Mouse (Mus musculus) layer of hippocampus, adult 8-10 months (tissue): ENCODE results near the gene Samt1. TPM values are rescaled to one million over a fixed set of nuclear protein-coding genes. Genes with fewer than 3 reads are reported as not detected.
"Not testable (repeated sequence)": the region's sequence is repeated elsewhere in the genome, so short reads cannot be mapped to it uniquely, and the experiment has no call there.

ENCODE experiments used
- DNase-seq, 2 experiments: peaks; one replicate each; pipeline ENCODE4 v3.0.0; 2022; ENCODE audit warnings: low spot score in 2 of 2
- total RNA-seq, 4 experiments: library from RNA; stranded (reverse); gene quantifications; 2 replicates each; pipeline ENCODE4 v1.2.4; 2022

Samt1 gene
- not detected for total RNA-seq

- DNase-seq: not testable (repeated sequence)
Observed at GRCm38 (mm10) chrX:154012540-154012939, at the start of gene Samt1. Gene Samt1, minus strand, starts transcription at chrX:154012640.

GRCm38 (mm10) chrX:154054939-154055338 is 42.5 kb upstream of the Samt1 start, which contains the start of gene Gm10057:
Gene Gm10057, minus strand, starts transcription at chrX:154055039.
- DNase-seq: not testable (repeated sequence)

- DNase-seq: not testable (repeated sequence)
Observed at GRCm38 (mm10) chrX:154033727-154034126, 21.3 kb upstream of the Samt1 start, which contains the start of gene 4921511M17Rik. Gene 4921511M17Rik, minus strand, starts transcription at chrX:154033827.

- DNase-seq: not testable (repeated sequence)
Observed at GRCm38 (mm10) chrX:153976914-153977313, 35.5 kb downstream of the Samt1 start.

- DNase-seq: not testable (repeated sequence)
Observed at GRCm38 (mm10) chrX:153976467-153976866, 36.0 kb downstream of the Samt1 start.

GRCm38 (mm10) chrX:153974450-153974849 is 38.0 kb downstream of the Samt1 start:
- no peak for DNase-seq

- DNase-seq: not testable (repeated sequence)
Observed at GRCm38 (mm10) chrX:153952866-153953265, 59.6 kb downstream of the Samt1 start.

Other genes starting within 250 kb of the Samt1 start
- 10 to 100 TPM in 1 of 4 experiments, 1 to 10 TPM in 3; 8.5 to 11.2 (median 8.7) TPM for gene Spin2c, start 180.4 kb downstream of the Samt1 start, total RNA-seq
- not detected for gene 4921511M17Rik, start 21.2 kb upstream of the Samt1 start, total RNA-seq
- gene Gm10057, start 42.4 kb upstream of the Samt1 start, total RNA-seq: not detected
- not detected for gene Gm15140, start 108.0 kb upstream of the Samt1 start, total RNA-seq